Mouse (Mus musculus): ENCODE results near the gene Sphk1. TPM values are rescaled to one million over a fixed set of nuclear protein-coding genes. Genes with fewer than 3 reads are reported as not detected.

The Sphk1 gene
- polyA plus RNA-seq, 1 experiment from 2014 or later: 2.2 TPM

GRCm38 (mm10) chr11:116532262-116532809, 1.6 kb downstream of the Sphk1 start:
- peak overlapping the region; percentile 39 for H3K4me3 ChIP-seq (ENCODE audit: low read depth, low read length)
- H3K27me3 ChIP-seq (replicated peaks; ENCODE audit: control insufficient read depth, insufficient read depth, low read length): peaks cover 40% of the 10 kb centered on the region
- under 1% methylated on average over 30 of the region's 30 CpGs for WGBS
- H3K27ac ChIP-seq (ENCODE audit: low read depth, low read length): no peak overlapping the region
- ATAC-seq (no peak), DNase-seq (ENCODE audit: low spot score) (peak; percentile 20)
- H3K4me1 ChIP-seq (ENCODE audit: control insufficient read depth, insufficient read depth, low read length): peaks cover 31% of the 10 kb centered on the region
- peak overlapping the region; percentile 50 for H3K9ac ChIP-seq (ENCODE audit: low read length)
- peaks cover 9% of the 10 kb centered on the region; the same call in 1 of the 2 replicates for H3K36me3 ChIP-seq (ENCODE audit: control insufficient read depth, insufficient read depth, low read length)
- peak overlapping the region; percentile 92 for H3K4me2 ChIP-seq (ENCODE audit: low read length)
- H3K9me3 ChIP-seq (replicated peaks; ENCODE audit: control insufficient read depth, low read length): no peaks in the 10 kb centered on the region

DNA sequence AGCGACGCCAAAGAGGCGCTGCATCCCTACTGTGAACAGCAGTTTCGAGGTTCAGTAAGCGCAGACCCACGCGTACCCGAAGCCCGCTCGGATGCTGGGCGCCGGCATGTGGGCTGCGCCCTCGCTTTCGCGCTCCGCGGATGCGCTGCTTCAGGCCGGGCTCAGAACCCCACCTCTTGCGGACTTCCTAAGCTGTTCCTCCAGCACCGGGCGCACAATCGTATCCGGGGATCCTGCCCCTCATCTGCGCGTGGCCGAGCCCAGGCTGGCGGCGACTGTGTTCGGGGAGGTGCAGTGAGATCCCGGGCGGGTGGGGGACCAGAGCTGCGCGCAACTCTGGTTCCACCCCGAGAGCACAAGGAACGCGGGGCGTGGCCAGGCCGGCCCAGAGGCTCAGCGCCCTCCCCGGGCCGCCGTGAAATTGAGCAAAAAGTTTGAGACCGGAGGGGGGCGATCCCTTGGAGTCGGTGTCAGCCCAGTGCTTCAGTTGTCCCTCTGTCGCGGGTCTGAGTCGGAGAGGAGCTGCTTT, 2.1 kb downstream of the Sphk1 start:
- Histone ChIP-seq H3K9me3 (replicated peaks; ENCODE audit: control insufficient read depth, low read length) (no peaks in the 10 kb centered on the region), H3K4me1 (ENCODE audit: control insufficient read depth, insufficient read depth, low read length) (peaks cover 31% of the 10 kb centered on the region), H3K36me3 (ENCODE audit: control insufficient read depth, insufficient read depth, low read length) (peaks cover 12% of the 10 kb centered on the region; the same call in 1 of the 2 replicates), H3K4me3 (ENCODE audit: low read depth, low read length) (peak overlapping the region; percentile 39), H3K4me2 (ENCODE audit: low read length) (peak overlapping the region; percentile 92), H3K9ac (ENCODE audit: low read length) (peak overlapping the region; percentile 50), H3K27ac (ENCODE audit: low read depth, low read length) (no peak overlapping the region), H3K27me3 (replicated peaks; ENCODE audit: control insufficient read depth, insufficient read depth, low read length) (peaks cover 40% of the 10 kb centered on the region)
- DNase-seq (ENCODE audit: low spot score) (peak; percentile 45), ATAC-seq (peak; percentile 22; the same call in 1 of the 2 replicates)
- WGBS: under 1% methylated on average over 49 of the region's 50 CpGs

DNA sequence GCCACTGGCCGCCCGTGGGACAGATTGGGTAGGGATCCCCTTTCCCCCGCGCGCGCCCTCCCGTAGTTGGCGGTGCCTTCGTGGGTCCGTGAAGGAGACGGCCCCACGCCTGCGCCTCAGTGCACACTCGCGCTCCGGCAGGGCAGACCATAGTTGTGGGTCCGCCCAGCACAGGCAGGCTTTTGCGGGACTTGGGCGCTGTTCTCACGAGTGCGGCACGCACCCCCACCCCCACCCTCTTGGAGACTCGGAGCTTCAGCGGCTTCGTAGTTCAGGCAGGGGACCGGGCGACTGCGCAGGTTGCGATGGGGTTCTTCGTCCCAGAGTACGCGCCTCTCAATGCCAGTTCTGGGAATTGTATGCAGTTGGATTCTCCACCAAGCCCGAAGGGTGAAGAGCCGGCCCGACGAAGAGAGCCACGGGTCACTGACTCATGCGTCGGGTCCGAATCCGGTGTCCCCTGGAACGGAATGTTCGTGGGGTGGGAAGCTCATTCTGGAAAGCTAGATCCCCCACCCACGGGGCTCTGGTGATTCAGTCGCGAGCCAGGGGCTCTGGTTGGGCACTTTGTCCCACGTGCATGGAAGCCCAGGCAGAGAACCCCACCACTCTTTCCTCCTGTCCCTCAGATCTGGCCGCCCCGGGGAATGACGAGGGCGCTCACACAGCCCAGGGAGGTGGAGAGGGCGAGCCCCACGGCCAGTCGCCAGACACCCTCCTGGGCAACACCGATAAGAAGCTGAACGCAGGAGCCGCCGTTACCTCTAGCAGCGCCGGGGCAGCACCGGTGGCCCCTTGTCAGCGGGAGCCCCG, 2.8 kb downstream of the Sphk1 start:
- no peak overlapping the region for H3K27ac ChIP-seq (ENCODE audit: low read depth, low read length)
- DNase-seq (ENCODE audit: low spot score) (no peak), ATAC-seq (peak; percentile 29; the same call in 1 of the 2 replicates)
- under 1% methylated on average over 59 of the region's 63 CpGs for WGBS
- H3K9me3 ChIP-seq (replicated peaks; ENCODE audit: control insufficient read depth, low read length): no peaks in the 10 kb centered on the region
- peaks cover 40% of the 10 kb centered on the region for H3K27me3 ChIP-seq (replicated peaks; ENCODE audit: control insufficient read depth, insufficient read depth, low read length)
- H3K9ac ChIP-seq (ENCODE audit: low read length): peak overlapping the region; percentile 50
- peak overlapping the region; percentile 39 for H3K4me3 ChIP-seq (ENCODE audit: low read depth, low read length)
- H3K4me1 ChIP-seq (ENCODE audit: control insufficient read depth, insufficient read depth, low read length): peaks cover 31% of the 10 kb centered on the region
- H3K4me2 ChIP-seq (ENCODE audit: low read length): peak overlapping the region; percentile 92
- H3K36me3 ChIP-seq (ENCODE audit: control insufficient read depth, insufficient read depth, low read length): peaks cover 18% of the 10 kb centered on the region

- peak overlapping the region; percentile 39 for H3K4me3 ChIP-seq (ENCODE audit: low read depth, low read length)
- no peak overlapping the region for H3K9ac ChIP-seq (ENCODE audit: low read length)
- peaks cover 26% of the 10 kb centered on the region for H3K36me3 ChIP-seq (ENCODE audit: control insufficient read depth, insufficient read depth, low read length)
- 17% methylated on average over 20 of the region's 20 CpGs for WGBS
- peaks cover 40% of the 10 kb centered on the region for H3K27me3 ChIP-seq (replicated peaks; ENCODE audit: control insufficient read depth, insufficient read depth, low read length)
- peaks cover 31% of the 10 kb centered on the region for H3K4me1 ChIP-seq (ENCODE audit: control insufficient read depth, insufficient read depth, low read length)
- no peak overlapping the region for H3K27ac ChIP-seq (ENCODE audit: low read depth, low read length)
- peak; percentile 82 for DNase-seq (ENCODE audit: low spot score)
- peak overlapping the region; percentile 92 for H3K4me2 ChIP-seq (ENCODE audit: low read length)
- peak; percentile 54 for ATAC-seq
- H3K9me3 ChIP-seq (replicated peaks; ENCODE audit: control insufficient read depth, low read length): no peaks in the 10 kb centered on the region
These were observed 3.6 kb downstream of the Sphk1 start for GRCm38 (mm10) chr11:116534154-116534865.

DNA sequence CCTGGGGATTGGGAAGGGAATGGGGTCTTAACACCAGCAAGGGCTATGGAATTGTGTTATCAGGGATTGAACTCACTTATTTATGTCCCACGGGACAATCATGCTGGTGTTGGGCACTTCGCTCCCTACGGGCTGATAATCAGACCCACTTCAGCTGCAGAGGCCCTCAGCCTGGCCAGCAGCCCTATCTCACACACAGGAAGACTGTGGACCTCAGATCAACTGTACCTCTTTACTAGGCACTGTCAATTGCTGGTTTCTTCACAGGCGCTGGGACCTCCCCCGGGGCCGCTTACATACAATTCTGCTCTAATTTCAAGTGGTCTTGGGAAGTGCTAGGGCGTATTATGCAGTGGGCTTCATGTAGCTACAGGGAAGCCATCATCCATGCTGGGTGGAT, 6.0 kb downstream of the Sphk1 start:
- peaks cover 50% of the 10 kb centered on the region for H3K36me3 ChIP-seq (ENCODE audit: control insufficient read depth, insufficient read depth, low read length)

DNA sequence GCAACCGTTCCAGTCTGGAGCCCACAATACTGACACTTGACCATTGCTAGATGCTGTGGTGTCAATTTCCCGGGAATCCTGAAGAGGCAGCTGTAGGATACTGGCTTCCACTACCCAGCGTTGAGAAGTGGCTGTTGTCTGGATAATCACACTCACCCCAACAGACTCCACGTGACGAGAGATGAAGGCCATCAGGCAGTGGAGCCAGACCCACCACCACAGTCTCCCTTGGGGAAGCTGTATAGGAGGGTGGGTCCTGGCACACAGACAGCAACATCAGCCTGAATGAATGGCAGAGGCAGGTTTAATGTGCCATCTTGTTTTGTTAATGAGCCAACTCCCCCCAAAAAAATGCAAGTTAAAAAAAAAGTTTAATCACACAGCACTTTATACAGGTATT, 6.7 kb downstream of the Sphk1 start:
- Histone ChIP-seq H3K27me3 (replicated peaks; ENCODE audit: control insufficient read depth, insufficient read depth, low read length) (peaks cover 26% of the 10 kb centered on the region), H3K4me1 (ENCODE audit: control insufficient read depth, insufficient read depth, low read length) (peaks cover 12% of the 10 kb centered on the region), H3K4me2 (ENCODE audit: low read length) (no peak overlapping the region), H3K9me3 (replicated peaks; ENCODE audit: control insufficient read depth, low read length) (no peaks in the 10 kb centered on the region), H3K9ac (ENCODE audit: low read length) (no peak overlapping the region), H3K36me3 (ENCODE audit: control insufficient read depth, insufficient read depth, low read length) (peaks cover 57% of the 10 kb centered on the region), H3K4me3 (ENCODE audit: low read depth, low read length) (no peak overlapping the region), H3K27ac (ENCODE audit: low read depth, low read length) (no peak overlapping the region)
- DNase-seq (ENCODE audit: low spot score): no peak
- WGBS: 77% methylated on average over 5 of the region's 5 CpGs
- ATAC-seq: no peak

More for the DNA sequence above, 6.0 kb downstream of the Sphk1 start:
- Histone ChIP-seq H3K27ac (ENCODE audit: low read depth, low read length) (no peak overlapping the region), H3K4me3 (ENCODE audit: low read depth, low read length) (no peak overlapping the region), H3K9ac (ENCODE audit: low read length) (no peak overlapping the region), H3K9me3 (replicated peaks; ENCODE audit: control insufficient read depth, low read length) (no peaks in the 10 kb centered on the region), H3K27me3 (replicated peaks; ENCODE audit: control insufficient read depth, insufficient read depth, low read length) (peaks cover 33% of the 10 kb centered on the region), H3K4me2 (ENCODE audit: low read length) (no peak overlapping the region), H3K4me1 (ENCODE audit: control insufficient read depth, insufficient read depth, low read length) (peaks cover 19% of the 10 kb centered on the region)
- no peak for DNase-seq (ENCODE audit: low spot score)
- 93% methylated on average over 7 of the region's 7 CpGs for WGBS
- ATAC-seq: no peak

DNA sequence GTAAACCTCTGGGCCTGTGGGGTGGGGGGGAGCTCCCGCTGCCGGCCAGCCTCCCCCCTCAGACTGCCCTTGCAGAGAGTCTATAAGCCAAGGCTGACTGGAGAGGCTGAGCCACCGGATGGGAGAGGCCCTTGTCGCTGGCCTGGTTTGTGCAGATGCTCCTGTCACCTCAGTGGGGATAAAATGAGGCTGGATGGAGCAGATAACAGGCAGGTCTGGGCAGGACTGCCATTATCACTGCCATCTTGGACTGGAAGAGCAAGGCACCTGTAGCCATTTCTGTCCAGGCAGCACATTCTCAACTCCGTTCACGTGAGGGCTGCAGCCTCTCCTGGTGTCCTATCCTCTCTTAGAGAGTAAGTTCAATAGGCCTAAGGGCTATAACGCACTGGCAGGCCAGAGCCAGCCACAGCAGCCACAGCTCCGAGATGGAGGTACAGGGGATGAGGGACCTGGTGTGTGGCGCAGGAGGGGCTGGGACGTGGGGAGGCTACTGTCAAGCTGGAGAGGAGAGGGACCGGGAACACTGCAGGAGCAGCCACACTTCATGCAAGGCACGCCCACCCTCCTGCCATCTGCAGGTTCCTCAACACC, 7.5 kb downstream of the Sphk1 start:
- Histone ChIP-seq H3K4me3 (ENCODE audit: low read depth, low read length) (no peak overlapping the region), H3K36me3 (ENCODE audit: control insufficient read depth, insufficient read depth, low read length) (peaks cover 65% of the 10 kb centered on the region), H3K4me1 (ENCODE audit: control insufficient read depth, insufficient read depth, low read length) (peaks cover 8% of the 10 kb centered on the region), H3K9me3 (replicated peaks; ENCODE audit: control insufficient read depth, low read length) (no peaks in the 10 kb centered on the region), H3K4me2 (ENCODE audit: low read length) (no peak overlapping the region), H3K9ac (ENCODE audit: low read length) (no peak overlapping the region), H3K27ac (ENCODE audit: low read depth, low read length) (no peak overlapping the region), H3K27me3 (replicated peaks; ENCODE audit: control insufficient read depth, insufficient read depth, low read length) (peaks cover 18% of the 10 kb centered on the region)
- 89% methylated on average over 12 of the region's 12 CpGs for WGBS
- ATAC-seq: no peak
- DNase-seq (ENCODE audit: low spot score): no peak

DNA sequence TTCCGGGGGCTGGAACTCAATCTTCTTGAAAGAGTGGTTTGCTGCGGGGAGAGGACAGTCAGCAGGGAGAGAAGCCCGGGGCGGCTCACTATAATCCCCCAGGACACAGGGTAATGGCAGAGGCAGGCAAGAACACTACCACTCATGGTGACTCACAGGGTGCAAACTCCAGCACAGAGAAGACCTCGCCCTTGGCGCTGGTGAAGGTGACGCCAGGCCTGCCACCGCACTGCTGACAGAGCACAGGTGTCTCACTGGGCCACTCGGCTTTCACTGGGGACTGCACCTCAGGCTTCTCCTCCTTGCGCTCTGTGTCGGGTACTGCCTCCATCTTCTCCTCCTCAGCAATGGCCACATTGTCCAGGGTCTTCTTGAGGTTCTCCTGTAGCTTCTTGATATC, 10.5 kb downstream of the Sphk1 start:
- ATAC-seq (no peak), DNase-seq (ENCODE audit: low spot score) (no peak)
- no peak overlapping the region for H3K9ac ChIP-seq (ENCODE audit: low read length)
- H3K4me3 ChIP-seq (ENCODE audit: low read depth, low read length): no peak overlapping the region
- peaks cover 91% of the 10 kb centered on the region for H3K36me3 ChIP-seq (ENCODE audit: control insufficient read depth, insufficient read depth, low read length)
- H3K27ac ChIP-seq (ENCODE audit: low read depth, low read length): no peak overlapping the region
- H3K9me3 ChIP-seq (replicated peaks; ENCODE audit: control insufficient read depth, low read length): no peaks in the 10 kb centered on the region
- H3K4me1 ChIP-seq (ENCODE audit: control insufficient read depth, insufficient read depth, low read length): no peaks in the 10 kb centered on the region
- no peaks in the 10 kb centered on the region for H3K27me3 ChIP-seq (replicated peaks; ENCODE audit: control insufficient read depth, insufficient read depth, low read length)
- 95% methylated on average over 11 of the region's 11 CpGs for WGBS
- H3K4me2 ChIP-seq (ENCODE audit: low read length): no peak overlapping the region
